Mouse (Mus musculus): ENCODE measurements around the gene Tnfrsf8. TPM values are rescaled to one million over a fixed set of nuclear protein-coding genes. Genes with fewer than 3 reads are reported as not detected.
A peak's percentile ranks its signal among the peaks of the same experiment; 100 is the strongest.

Tnfrsf8 gene
- polyA plus RNA-seq, 1 experiment, result 0.68 TPM

DNA sequence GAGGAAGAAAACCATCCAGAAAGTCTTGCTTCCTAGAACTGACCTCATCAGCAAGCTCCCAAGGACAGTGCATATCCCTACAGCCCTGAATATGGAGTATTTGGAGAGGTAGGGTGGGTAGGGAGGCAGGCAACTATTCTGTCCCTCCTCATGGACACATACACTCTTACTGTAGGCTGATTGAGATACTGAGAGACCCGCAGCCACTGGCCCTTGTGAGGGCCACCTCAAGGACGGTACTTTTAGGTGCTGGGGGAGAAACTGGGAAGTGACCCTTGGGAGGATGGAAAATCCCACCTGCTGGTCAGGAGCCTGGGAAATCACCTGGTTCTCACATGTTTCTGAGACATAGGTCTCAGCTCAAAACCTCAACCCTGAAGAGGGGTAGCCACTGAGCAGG, 67.4 kb downstream of the Tnfrsf8 start:
- peaks cover 16% of the 10 kb centered on the region; the same call in 1 of the 2 replicates for H3K4me1 ChIP-seq (ENCODE audit: control insufficient read depth, insufficient read depth, insufficient read length)
- DNase-seq (ENCODE audit: low read depth in 1 of 2, low spot score in 2 of 2), result no peak
- no peak for TF ChIP-seq POLR2A (IDR thresholded peaks at IDR 0.05; ENCODE audit: low read depth, low read length)
- TF ChIP-seq CTCF (IDR thresholded peaks at IDR 0.05; ENCODE audit: extremely low read depth, insufficient read depth, insufficient read length, insufficient replicate concordance), result no peak
- 81% methylated on average over 2 of the region's 2 CpGs for WGBS
- H3K4me3 ChIP-seq (ENCODE audit: extremely low read depth, insufficient read depth, insufficient read length), result no peak overlapping the region
- H3K27ac ChIP-seq (ENCODE audit: insufficient read depth, low read length), result no peak overlapping the region
- H3K36me3 ChIP-seq (ENCODE audit: control insufficient read depth, insufficient read depth, low read length), result no peaks in the 10 kb centered on the region
- H3K27me3 ChIP-seq (ENCODE audit: control insufficient read depth, insufficient read depth, low read length), result no peaks in the 10 kb centered on the region

DNA sequence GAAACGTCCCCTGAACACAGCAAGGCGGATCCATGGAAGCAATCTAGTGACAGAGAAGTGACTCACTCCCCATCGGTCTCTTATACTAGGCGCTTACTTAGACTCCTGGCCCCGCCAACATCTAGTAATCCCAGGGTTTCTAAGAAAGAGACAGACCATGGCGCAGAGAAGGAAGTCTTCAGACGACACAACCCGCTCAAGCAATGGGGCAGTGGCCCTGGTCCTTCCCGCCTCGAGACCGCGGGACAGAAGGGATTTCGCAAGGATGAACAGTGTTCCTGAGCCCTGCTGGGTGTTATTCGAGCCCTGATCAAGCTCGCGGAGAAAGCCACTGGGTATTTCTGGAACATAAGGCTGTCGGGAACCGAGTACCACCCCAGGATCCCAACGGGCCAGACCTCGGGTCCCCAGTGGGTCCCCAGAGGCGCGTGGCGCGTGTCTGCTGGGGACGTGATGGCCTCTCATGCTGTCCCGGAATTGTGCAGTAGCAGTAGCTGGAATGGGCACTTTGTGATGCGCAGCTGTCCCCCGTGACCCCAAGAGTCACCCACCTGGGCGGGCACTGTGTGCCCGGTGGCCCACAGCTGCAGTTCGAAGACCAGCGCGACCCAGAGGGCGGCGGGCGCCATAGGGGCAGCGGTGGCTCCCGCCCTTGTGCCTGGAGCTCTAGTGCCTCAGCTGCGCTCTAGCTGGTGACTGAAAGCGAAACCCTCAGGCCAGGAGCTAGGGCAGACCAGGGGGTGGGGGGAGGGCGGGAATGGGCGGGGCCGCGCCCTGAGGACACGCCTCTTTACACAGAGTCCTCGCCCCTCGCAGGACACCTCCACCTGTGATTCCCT, 68.6 kb downstream of the Tnfrsf8 start, which contains the start of gene Tnfrsf1b:
TSS of gene Tnfrsf1b (minus strand) at position 698 of the 839 bp plus-strand sequence.
- peak within 1 kb of the TSS; percentile 76 for H3K27ac ChIP-seq (ENCODE audit: insufficient read depth, low read length)
- peak; percentile 57 to 74 for DNase-seq (ENCODE audit: low read depth in 1 of 2, low spot score in 2 of 2)

DNA sequence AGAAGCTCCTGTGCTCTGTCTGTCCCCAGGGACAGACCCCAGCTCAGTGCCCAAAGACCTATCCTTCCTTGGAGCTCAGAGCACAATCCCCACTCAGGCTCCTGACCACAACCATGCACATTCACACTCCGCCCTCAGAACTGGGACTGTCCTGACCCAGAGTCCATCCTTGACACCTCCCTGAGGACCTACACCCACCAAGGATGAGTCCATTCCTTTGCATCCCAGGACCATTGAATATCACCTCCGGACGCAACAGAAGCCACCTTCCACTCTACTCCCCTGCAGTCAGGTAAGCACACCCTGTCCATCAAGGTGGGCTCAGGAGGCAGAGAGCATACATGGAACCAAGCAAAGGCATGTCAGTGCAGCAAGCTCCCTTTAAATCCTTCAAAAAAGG, 69.4 kb downstream of the Tnfrsf8 start:
- 90% methylated on average over 3 of the region's 3 CpGs for WGBS
- no peaks in the 10 kb centered on the region for H3K36me3 ChIP-seq (ENCODE audit: control insufficient read depth, insufficient read depth, low read length)
- no peaks in the 10 kb centered on the region for H3K27me3 ChIP-seq (ENCODE audit: control insufficient read depth, insufficient read depth, low read length)
- H3K4me3 ChIP-seq (ENCODE audit: extremely low read depth, insufficient read depth, insufficient read length), result peak overlapping the region; percentile 78
- no peak overlapping the region for H3K27ac ChIP-seq (ENCODE audit: insufficient read depth, low read length)
- H3K4me1 ChIP-seq (ENCODE audit: control insufficient read depth, insufficient read depth, insufficient read length), result peaks cover 28% of the 10 kb centered on the region; the same call in 1 of the 2 replicates
- TF ChIP-seq CTCF (IDR thresholded peaks at IDR 0.05; ENCODE audit: extremely low read depth, insufficient read depth, insufficient read length, insufficient replicate concordance), result no peak
- no peak for TF ChIP-seq POLR2A (IDR thresholded peaks at IDR 0.05; ENCODE audit: low read depth, low read length)
- DNase-seq (ENCODE audit: low read depth in 1 of 2, low spot score in 2 of 2), result no peak

More for the DNA sequence above, 68.6 kb downstream of the Tnfrsf8 start, which contains the start of gene Tnfrsf1b:
- Histone ChIP-seq H3K36me3 (ENCODE audit: control insufficient read depth, insufficient read depth, low read length) (no peaks in the 10 kb centered on the region), H3K4me3 (ENCODE audit: extremely low read depth, insufficient read depth, insufficient read length) (peak within 1 kb of the TSS; percentile 78), H3K27me3 (ENCODE audit: control insufficient read depth, insufficient read depth, low read length) (no peaks in the 10 kb centered on the region), H3K4me1 (ENCODE audit: control insufficient read depth, insufficient read depth, insufficient read length) (peaks cover 20% of the 10 kb centered on the region; the same call in 1 of the 2 replicates)
- TF ChIP-seq CTCF (IDR thresholded peaks at IDR 0.05; ENCODE audit: extremely low read depth, insufficient read depth, insufficient read length, insufficient replicate concordance), result no peak
- TF ChIP-seq POLR2A (IDR thresholded peaks at IDR 0.05; ENCODE audit: low read depth, low read length), result peak; percentile 96
- WGBS, result under 1% methylated on average over 47 of the region's 47 CpGs

DNA sequence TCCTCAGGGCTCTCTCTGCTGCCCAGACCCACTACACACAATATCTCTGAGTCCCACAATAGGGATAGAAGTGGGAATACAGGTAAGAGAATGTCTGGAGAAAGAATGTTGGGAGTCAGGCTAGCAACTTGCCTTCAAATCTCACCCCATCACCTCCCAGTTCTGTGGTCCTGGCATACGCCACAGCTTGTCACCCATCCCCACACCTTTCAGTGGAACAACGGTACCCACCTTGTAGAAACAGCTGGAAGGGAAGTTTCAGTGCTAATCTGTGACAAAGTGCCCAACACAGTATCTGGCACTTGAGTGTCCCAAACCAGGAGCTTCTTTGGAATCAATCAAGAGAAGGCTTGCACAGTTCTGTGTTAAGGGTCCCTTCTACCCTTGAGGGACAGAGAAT, 70.3 kb downstream of the Tnfrsf8 start:
- WGBS, result 81% methylated on average over 2 of the region's 2 CpGs
- DNase-seq (ENCODE audit: low read depth in 1 of 2, low spot score in 2 of 2), result no peak
- Histone ChIP-seq H3K4me1 (ENCODE audit: control insufficient read depth, insufficient read depth, insufficient read length) (peaks cover 33% of the 10 kb centered on the region), H3K4me3 (ENCODE audit: extremely low read depth, insufficient read depth, insufficient read length) (no peak overlapping the region), H3K27me3 (ENCODE audit: control insufficient read depth, insufficient read depth, low read length) (no peaks in the 10 kb centered on the region), H3K27ac (ENCODE audit: insufficient read depth, low read length) (no peak overlapping the region), H3K36me3 (ENCODE audit: control insufficient read depth, insufficient read depth, low read length) (no peaks in the 10 kb centered on the region)
- TF ChIP-seq CTCF (IDR thresholded peaks at IDR 0.05; ENCODE audit: extremely low read depth, insufficient read depth, insufficient read length, insufficient replicate concordance) (no peak), POLR2A (IDR thresholded peaks at IDR 0.05; ENCODE audit: low read depth, low read length) (no peak)

DNA sequence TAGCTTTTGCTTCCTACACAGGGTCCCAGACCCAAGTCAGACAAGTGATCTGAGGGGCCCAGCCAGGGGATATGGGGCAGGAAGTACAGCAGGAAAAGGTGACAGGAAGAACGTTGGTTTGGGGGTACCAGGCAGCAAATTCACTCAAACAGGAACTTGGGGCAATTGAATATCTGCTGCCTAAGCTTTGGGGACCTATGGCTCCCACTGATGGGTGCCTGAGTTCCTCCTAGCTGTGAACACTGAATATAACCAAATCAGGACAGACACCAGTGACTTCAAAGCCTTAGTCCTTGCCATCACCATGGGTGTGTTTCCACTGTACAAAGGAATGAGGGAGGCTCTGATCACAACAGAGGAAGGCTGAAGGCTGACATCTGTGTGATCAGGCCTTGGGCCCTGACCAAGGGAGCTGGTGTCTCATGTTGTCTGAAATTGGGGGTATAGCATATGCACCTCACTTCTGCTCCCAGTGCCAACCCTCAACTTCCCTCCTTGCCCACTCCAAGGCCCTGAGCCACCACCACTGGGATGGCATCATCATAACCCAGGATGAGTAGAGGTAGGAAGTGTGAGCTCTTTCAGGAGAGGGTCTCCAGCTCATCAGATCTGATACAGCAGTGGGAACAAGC, 72.1 kb downstream of the Tnfrsf8 start:
- 0% methylated on average over 1 of the region's 1 CpGs for WGBS
- TF ChIP-seq CTCF (IDR thresholded peaks at IDR 0.05; ENCODE audit: extremely low read depth, insufficient read depth, insufficient read length, insufficient replicate concordance) (no peak), POLR2A (IDR thresholded peaks at IDR 0.05; ENCODE audit: low read depth, low read length) (no peak)
- Histone ChIP-seq H3K36me3 (ENCODE audit: control insufficient read depth, insufficient read depth, low read length) (no peaks in the 10 kb centered on the region), H3K4me3 (ENCODE audit: extremely low read depth, insufficient read depth, insufficient read length) (no peak overlapping the region), H3K27me3 (ENCODE audit: control insufficient read depth, insufficient read depth, low read length) (no peaks in the 10 kb centered on the region), H3K27ac (ENCODE audit: insufficient read depth, low read length) (peak overlapping the region; percentile 6), H3K4me1 (ENCODE audit: control insufficient read depth, insufficient read depth, insufficient read length) (peaks cover 41% of the 10 kb centered on the region)
- no peak for DNase-seq (ENCODE audit: low read depth in 1 of 2, low spot score in 2 of 2)

DNA sequence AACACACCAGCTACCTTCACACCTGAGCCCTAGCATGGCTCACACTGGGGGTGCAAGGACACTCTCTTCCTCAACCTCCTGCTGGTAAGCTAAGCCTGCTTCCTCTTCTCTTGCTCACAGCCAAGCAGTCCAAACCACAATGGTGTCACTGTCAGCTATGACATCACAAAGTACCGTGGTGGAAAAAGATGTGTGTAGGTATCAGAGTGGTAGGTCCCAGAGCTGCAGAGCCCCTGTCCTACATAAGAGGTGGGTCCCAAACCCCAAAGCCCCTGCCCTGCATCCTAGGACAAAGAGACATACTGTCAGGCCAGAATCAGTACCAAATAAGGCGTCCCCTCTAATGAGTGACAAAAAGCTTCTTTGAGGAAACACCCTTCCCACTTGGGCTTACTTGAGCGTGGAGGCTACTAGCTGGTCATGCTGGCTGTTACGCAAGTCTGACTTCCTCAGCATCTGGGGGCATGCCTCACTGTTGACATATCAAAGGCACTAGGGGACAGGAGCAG, 74.2 kb downstream of the Tnfrsf8 start:
- peak; percentile 62 to 91 for DNase-seq (ENCODE audit: low read depth in 1 of 2, low spot score in 2 of 2)
- peaks cover 51% of the 10 kb centered on the region for H3K4me1 ChIP-seq (ENCODE audit: control insufficient read depth, insufficient read depth, insufficient read length)
- 10% methylated on average over 4 of the region's 4 CpGs for WGBS
- no peak overlapping the region for H3K4me3 ChIP-seq (ENCODE audit: extremely low read depth, insufficient read depth, insufficient read length)
- H3K36me3 ChIP-seq (ENCODE audit: control insufficient read depth, insufficient read depth, low read length), result no peaks in the 10 kb centered on the region
- no peak for TF ChIP-seq CTCF (IDR thresholded peaks at IDR 0.05; ENCODE audit: extremely low read depth, insufficient read depth, insufficient read length, insufficient replicate concordance)
- no peak for TF ChIP-seq POLR2A (IDR thresholded peaks at IDR 0.05; ENCODE audit: low read depth, low read length)
- H3K27ac ChIP-seq (ENCODE audit: insufficient read depth, low read length), result peak overlapping the region; percentile 83
- no peaks in the 10 kb centered on the region for H3K27me3 ChIP-seq (ENCODE audit: control insufficient read depth, insufficient read depth, low read length)
